Mouse (Mus musculus) ES-E14 (cell line): Measurements from ENCODE around the gene Eefsec. TPM values are rescaled to one million over a fixed set of nuclear protein-coding genes. Genes with fewer than 3 reads are reported as not detected.
A peak's percentile ranks its signal among the peaks of the same experiment; 100 is the strongest.

Source experiments
- DNase-seq: peaks from one replicate; pipeline ENCODE4 v3.0.0-alpha.2; 2013; ENCODE audit warnings: low read depth, low spot score
- H3K27ac ChIP-seq: 2 replicates; pipeline ENCODE4 v1.5.1; 2012; ENCODE audit warnings: low read depth, mild to moderate bottlenecking, low read length, moderate library complexity, mixed read lengths; ENCODE audit not compliant: poor library complexity, insufficient read depth, severe bottlenecking
- H3K36me3 ChIP-seq: 2 replicates; pipeline ENCODE4 v1.6.1; 2012; ENCODE audit warnings: mild to moderate bottlenecking, low read length, moderate library complexity, mixed read lengths; ENCODE audit not compliant: control insufficient read depth, poor library complexity, insufficient read depth, severe bottlenecking
- H3K4me1 ChIP-seq, 2 experiments: fragments of 150-350 bp in 1 of 2; sonication (generic) in 1 of 2; 2 replicates each; pipeline ENCODE4 v1.6.1; 2012; ENCODE audit warnings: low read length in 2 of 2, mild to moderate bottlenecking in 1 of 2, mixed read lengths in 1 of 2; ENCODE audit not compliant: control insufficient read depth in 2 of 2, insufficient read depth in 2 of 2, poor library complexity in 1 of 2
- H3K4me3 ChIP-seq, 2 experiments: fragments of 150-350 bp in 1 of 2; sonication (generic) in 1 of 2; 2 replicates each; pipeline ENCODE4 v1.5.1; 2012; ENCODE audit warnings: low read length in 2 of 2, low read depth in 1 of 2, mild to moderate bottlenecking in 1 of 2, mixed read lengths in 1 of 2; ENCODE audit not compliant: insufficient read depth in 1 of 2, poor library complexity in 1 of 2, severe bottlenecking in 1 of 2
- H3K9ac ChIP-seq: 2 replicates; pipeline ENCODE4 v1.6.1; 2012; ENCODE audit warnings: low read depth, mild to moderate bottlenecking, low read length, mixed read lengths; ENCODE audit not compliant: poor library complexity, insufficient read depth, severe bottlenecking
- H3K9me3 ChIP-seq: fragments of 150-350 bp; sonication (generic); 2 replicates; pipeline ENCODE4 v1.6.1; 2012; ENCODE audit warnings: low read depth, mild to moderate bottlenecking, low read length; ENCODE audit not compliant: control insufficient read depth, insufficient read depth
- CHD2 ChIP-seq: IDR thresholded peaks from 2 replicates; pipeline ENCODE4 v1.6.1; 2014; ENCODE audit warnings: mild to moderate bottlenecking, low read depth, low read length, inconsistent platforms
- HCFC1 ChIP-seq: IDR thresholded peaks from 2 replicates; pipeline ENCODE4 v1.6.1; 2012; ENCODE audit warnings: low read length, inconsistent platforms, borderline replicate concordance; ENCODE audit not compliant: insufficient read depth
- MAFK ChIP-seq: IDR thresholded peaks from 2 replicates; pipeline ENCODE4 v1.6.1; 2014; ENCODE audit warnings: mild to moderate bottlenecking, low read depth, low read length, inconsistent platforms; ENCODE audit not compliant: insufficient read depth
- ZC3H11A ChIP-seq: IDR thresholded peaks from 2 replicates; pipeline ENCODE4 v1.6.1; 2012; ENCODE audit warnings: low read depth, mild to moderate bottlenecking, inconsistent platforms, low read length, borderline replicate concordance
- ZNF384 ChIP-seq: IDR thresholded peaks from 2 replicates; pipeline ENCODE4 v1.6.1; 2012; ENCODE audit warnings: low read depth, low read length, inconsistent platforms
- in situ Hi-C, 2 experiments: fragments of 600-800 bp; cut with MboI; formaldehyde crosslinking; loops; one replicate each; pipeline ENCODE4 v1.15.1; 2025; ENCODE audit warnings: low sequenced_read_pairs in 2 of 2, inconsistent platforms in 1 of 2; ENCODE audit not compliant: unreplicated experiment in 2 of 2
- total RNA-seq: library from RNA; depleted of rRNA; stranded (reverse); fragments of 300-350 nt; gene quantifications from 2 replicates; pipeline ENCODE4 v1.2.3, GENCODE M21; 2012

Gene Eefsec
- total RNA-seq, 1 experiment = 26.2 TPM

DNA sequence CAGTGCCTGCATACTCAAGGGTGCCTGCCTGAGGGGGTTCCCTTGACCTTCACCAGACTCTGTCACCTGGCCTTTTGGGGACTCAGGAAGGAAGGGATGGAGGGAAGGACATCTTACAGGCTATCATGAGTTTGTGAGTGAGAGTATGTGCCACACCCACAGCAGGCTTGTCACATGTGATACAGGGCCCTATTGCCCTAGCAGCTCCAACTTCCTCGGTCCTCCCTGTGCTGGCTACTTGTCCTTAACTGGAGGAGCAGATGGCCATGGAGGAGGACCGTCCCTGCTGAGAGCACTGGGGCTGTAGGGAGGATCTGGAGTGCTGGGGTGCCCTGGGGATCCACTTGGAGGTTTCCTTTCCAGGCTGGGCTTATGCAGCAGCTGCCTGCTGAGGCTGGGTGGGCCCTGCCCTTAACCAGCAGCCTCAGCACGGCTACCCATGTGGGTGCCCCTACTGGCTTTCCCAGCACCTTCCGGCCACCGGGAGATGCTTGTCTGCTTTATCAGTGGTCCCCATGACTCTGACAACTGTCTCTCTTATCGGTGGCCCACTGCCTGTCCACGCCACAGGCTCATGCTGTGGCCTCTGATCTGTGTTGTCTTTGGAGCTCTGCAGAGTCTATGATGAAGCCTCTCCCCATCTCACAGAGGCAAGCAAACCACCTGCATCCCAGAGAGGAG, 194.4 kb downstream of the Eefsec start:
- H3K4me1 ChIP-seq = no peaks in the 10 kb centered on the region
- H3K27ac ChIP-seq = no peak overlapping the region
- DNase-seq = no peak
- H3K4me3 ChIP-seq = no peak overlapping the region
- no peaks in the 10 kb centered on the region; the same call in 1 of the 2 replicates for H3K36me3 ChIP-seq
- in situ Hi-C loops = no loop called here
- TF ChIP-seq CHD2 (no peak), HCFC1 (no peak)
- no peak overlapping the region for H3K9ac ChIP-seq
- H3K9me3 ChIP-seq = no peaks in the 10 kb centered on the region

DNA sequence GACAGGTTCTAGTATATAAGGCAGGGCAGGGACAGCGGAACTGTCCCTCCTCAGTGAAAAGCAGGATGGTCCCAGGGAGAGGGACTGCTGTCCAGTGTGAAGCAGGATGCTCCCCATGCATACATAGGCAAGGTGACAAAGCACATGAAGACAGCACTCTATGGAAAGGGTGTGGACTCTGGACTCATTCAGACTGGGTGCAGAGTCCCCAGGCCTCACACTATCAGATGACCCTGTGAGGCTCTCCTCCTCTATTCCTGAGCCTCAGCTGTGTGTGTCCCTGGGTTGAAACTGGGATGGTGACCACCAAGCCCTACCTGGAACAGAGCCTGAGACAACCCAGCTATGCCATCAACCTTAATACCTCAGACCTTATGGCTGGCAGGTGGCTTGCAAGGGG, 194.9 kb downstream of the Eefsec start:
- Histone ChIP-seq H3K4me1 (no peaks in the 10 kb centered on the region), H3K9ac (no peak overlapping the region), H3K9me3 (no peaks in the 10 kb centered on the region), H3K27ac (no peak overlapping the region), H3K4me3 (no peak overlapping the region), H3K36me3 (no peaks in the 10 kb centered on the region)
- DNase-seq = no peak
- TF ChIP-seq ZC3H11A = no peak
- TF ChIP-seq MAFK = no peak
- TF ChIP-seq HCFC1 = no peak
- no peak for TF ChIP-seq CHD2
- TF ChIP-seq ZNF384 = no peak
- in situ Hi-C loops = no loop called here

DNA sequence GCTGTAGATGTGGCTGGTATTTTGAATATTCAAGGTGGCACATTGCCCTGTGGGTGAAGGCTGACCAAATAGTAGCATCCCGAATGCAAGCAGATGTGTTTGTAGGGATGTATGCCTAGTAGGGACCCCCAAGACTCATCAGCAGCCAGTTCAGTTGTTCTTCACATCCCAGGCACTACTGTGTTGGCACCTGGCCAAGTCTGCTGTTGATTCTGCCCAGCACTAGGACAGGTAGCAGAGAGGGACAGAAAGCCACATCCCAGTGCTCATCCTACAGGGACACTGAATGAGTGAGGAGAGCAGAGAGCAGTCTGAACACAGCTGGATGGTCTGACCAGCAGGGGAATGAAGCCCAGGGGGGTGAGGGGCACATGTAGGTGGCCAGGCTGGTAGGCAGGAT, 197.1 kb downstream of the Eefsec start:
- Histone ChIP-seq H3K4me3 (no peak overlapping the region), H3K9me3 (no peaks in the 10 kb centered on the region), H3K4me1 (no peaks in the 10 kb centered on the region), H3K27ac (no peak overlapping the region), H3K9ac (no peak overlapping the region), H3K36me3 (no peaks in the 10 kb centered on the region)
- in situ Hi-C loops = no loop called here
- no peak for TF ChIP-seq CHD2
- no peak for TF ChIP-seq ZC3H11A
- TF ChIP-seq HCFC1 = no peak
- DNase-seq = no peak

DNA sequence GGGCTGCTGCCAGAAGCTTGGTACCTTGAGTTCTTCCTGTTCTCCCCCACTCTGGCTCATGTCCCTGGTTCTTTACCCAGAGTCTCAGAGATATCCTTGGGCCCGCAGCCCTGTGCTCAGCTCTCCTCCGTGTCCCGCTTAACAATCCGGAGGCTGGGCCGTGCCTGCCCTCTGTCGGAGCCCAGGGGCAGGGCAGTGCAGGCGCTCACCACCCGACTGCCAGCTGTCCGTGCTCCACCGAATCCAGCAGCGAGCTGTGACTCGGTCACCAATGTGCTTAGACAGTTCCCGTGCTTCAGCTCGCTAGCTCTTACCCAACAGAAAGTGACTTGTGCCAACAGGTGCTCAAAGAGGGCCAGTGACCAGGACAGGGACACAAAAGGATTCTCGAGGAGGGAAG, 203.7 kb downstream of the Eefsec start:
- no peaks in the 10 kb centered on the region for H3K36me3 ChIP-seq
- in situ Hi-C loops = no loop called here
- H3K9me3 ChIP-seq = no peaks in the 10 kb centered on the region
- peak overlapping the region in 1 of 2 experiments; percentile 21; a peak in 1 of 4 replicates for H3K4me3 ChIP-seq
- H3K9ac ChIP-seq = no peak overlapping the region
- no peak overlapping the region for H3K27ac ChIP-seq
- peaks cover 0 to 2% of the 10 kb centered on the region in 2 experiments; a peak in 1 of 4 replicates for H3K4me1 ChIP-seq
- peak; percentile 31 for DNase-seq
- TF ChIP-seq CHD2 (no peak), MAFK (no peak), HCFC1 (no peak), ZC3H11A (no peak), ZNF384 (no peak)

DNA sequence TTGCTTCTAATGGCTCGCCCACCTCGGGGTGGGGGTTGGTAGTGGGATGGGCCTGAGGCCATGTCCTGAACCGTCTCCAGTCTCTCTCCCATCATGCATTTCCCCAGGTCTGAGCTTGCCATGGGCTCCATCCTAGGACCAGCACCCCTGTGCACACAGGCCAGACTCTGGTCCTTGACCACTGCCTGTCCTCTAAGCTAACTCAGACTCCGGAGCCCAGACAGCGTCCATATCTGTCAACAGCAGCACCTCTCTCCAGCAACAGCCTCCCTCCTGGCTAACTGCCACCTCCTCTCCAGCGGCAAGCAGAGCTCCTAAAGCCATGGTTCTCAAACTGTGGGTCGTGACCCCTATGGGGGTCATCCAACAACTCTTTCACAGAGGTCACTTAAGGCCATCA, 209.8 kb downstream of the Eefsec start:
- no peak for DNase-seq
- Histone ChIP-seq H3K4me3 (peak overlapping the region in 1 of 2 experiments; percentile 33; a peak in 2 of 4 replicates), H3K36me3 (no peaks in the 10 kb centered on the region), H3K4me1 (peaks cover 3 to 29% of the 10 kb centered on the region in 2 experiments), H3K9ac (no peak overlapping the region), H3K27ac (no peak overlapping the region), H3K9me3 (no peaks in the 10 kb centered on the region)
- TF ChIP-seq ZNF384 = no peak
- no peak for TF ChIP-seq ZC3H11A
- TF ChIP-seq HCFC1 = no peak
- TF ChIP-seq CHD2 = 0 out of 2 replicates have a peak, but pooled peaks have one; percentile 42
- TF ChIP-seq MAFK = no peak
- in situ Hi-C loops = no loop called here
